Mouse (Mus musculus) left cerebral cortex, postnatal 10 days (tissue): Measurements from ENCODE around the gene Cnep1r1. TPM values are rescaled to one million over a fixed set of nuclear protein-coding genes. Genes with fewer than 3 reads are reported as not detected.

Experiments
- DNase-seq, 2 experiments: peaks; one replicate each; pipeline ENCODE4 v3.0.0; 2021 to 2022; ENCODE audit warnings: low spot score in 2 of 2, mixed read lengths in 1 of 2; ENCODE audit errors: extremely low spot score in 1 of 2
- intact Hi-C: fragments of 180-260 bp; cut with DNase I; formaldehyde crosslinking; loops from one replicate; pipeline ENCODE4 v1.15.1; 2025
- total RNA-seq, 2 experiments: library from RNA; stranded (reverse); gene quantifications; 2 replicates each; pipeline ENCODE4 v1.2.3; 2021

Gene Cnep1r1
- total RNA-seq = 10 to 100 TPM; 29.4 to 32.7 TPM

GRCm38 (mm10) chr8:88118456-88119036 is at the start of gene Cnep1r1:
Gene Cnep1r1, plus strand, starts transcription at chr8:88118769.
- DNase-seq = peak; percentile 93 to 98
- intact Hi-C loops = no loop called here

DNA sequence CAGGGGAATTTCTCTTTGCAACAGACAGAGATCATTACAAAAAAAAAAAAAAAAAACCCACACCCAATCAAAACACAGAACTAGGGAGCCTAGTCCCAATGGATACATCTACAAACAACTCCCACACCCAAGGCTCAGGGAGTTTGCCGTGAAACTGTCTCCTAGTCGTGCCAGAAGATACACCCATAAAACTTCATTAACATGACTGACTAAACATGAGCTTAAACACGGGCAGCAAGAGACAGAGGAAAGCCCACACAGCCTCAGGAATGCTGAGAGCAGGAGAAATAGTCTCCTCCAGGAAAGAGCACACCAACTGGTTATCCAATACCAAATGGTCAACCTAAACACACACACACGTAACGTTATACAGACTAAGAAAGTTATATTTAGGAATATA is 36.4 kb upstream of the Cnep1r1 start:
- intact Hi-C loops = no loop called here

GRCm38 (mm10) chr8:88088006-88088405 is 30.6 kb upstream of the Cnep1r1 start:
- no peak for DNase-seq
- intact Hi-C loops = no loop called here

More for the DNA sequence above, 36.4 kb upstream of the Cnep1r1 start:
- no peak for DNase-seq

- no peak for DNase-seq
- intact Hi-C loops = no loop called here
Observed at GRCm38 (mm10) chr8:88091661-88092060, 26.9 kb upstream of the Cnep1r1 start.

- DNase-seq = no peak
- intact Hi-C loops = no loop called here
Observed at GRCm38 (mm10) chr8:88093367-88093766, 25.2 kb upstream of the Cnep1r1 start.

DNA sequence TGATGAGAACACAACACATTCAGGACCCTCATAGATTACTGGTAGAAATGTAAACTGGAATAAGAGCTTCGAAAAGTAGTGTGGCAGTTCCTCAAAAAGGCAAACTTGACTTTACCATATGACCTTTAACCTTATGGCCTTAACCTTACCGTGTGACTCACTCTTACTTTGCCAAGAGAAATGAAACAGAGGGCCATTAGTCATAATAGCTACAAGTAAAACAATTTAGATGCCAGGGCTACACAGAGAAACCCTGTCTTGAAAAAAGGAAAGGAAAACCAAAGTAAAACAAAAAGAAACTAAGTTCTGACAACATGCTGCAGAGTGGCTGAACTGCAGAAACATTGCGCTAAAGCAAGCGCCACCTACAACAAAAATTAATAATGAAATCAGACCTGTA is 19.7 kb upstream of the Cnep1r1 start:
- no peak for DNase-seq
- intact Hi-C loops = no loop called here

DNA sequence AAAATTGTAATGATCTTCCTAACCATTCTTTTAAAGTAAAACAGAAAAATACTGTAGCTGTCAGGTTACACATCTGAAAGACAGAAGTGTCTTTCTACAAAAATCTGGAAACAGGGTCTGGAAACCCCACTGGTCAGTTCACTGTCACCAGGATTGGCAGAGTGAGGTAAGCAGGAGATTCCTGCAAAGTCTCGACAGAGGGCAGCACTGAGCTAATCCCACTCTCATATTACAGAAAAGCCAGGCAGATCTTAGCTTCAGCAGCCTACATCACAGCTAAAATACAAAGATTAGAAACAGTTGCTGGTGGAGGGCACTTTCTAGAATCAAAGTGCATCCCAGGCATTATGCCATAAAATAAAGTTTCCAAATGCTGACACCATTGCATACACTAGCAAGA is 19.0 kb upstream of the Cnep1r1 start:
- DNase-seq = peak in 1 of 2 experiments; percentile 47
- intact Hi-C loops = no loop called here

DNA sequence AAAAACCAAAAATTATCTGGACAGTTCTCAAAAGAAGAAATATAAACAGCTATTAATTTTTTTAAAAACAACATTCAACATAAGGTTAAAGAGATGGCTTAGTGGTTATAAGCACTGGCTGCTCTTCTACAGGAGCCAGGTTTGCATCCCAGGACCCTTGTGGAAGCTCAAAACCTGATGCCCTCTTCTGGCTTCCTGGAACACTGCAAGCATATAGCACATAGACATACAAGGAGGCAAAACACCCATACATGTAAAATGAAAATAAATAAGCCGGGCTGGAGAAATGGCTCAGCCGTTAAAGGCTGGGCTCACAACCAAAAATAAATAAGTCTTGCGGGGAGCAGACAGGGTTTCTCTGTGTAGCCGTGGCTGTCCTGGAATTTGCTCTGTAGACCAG is 9.3 kb upstream of the Cnep1r1 start:
- intact Hi-C loops = no loop called here
- no peak for DNase-seq

- intact Hi-C loops = no loop called here
- DNase-seq = no peak
Observed at GRCm38 (mm10) chr8:88119076-88119475, 507 bp downstream of the Cnep1r1 start.

- DNase-seq = no peak
- intact Hi-C loops = no loop called here
Observed at GRCm38 (mm10) chr8:88124850-88125249, 6.3 kb downstream of the Cnep1r1 start.

DNA sequence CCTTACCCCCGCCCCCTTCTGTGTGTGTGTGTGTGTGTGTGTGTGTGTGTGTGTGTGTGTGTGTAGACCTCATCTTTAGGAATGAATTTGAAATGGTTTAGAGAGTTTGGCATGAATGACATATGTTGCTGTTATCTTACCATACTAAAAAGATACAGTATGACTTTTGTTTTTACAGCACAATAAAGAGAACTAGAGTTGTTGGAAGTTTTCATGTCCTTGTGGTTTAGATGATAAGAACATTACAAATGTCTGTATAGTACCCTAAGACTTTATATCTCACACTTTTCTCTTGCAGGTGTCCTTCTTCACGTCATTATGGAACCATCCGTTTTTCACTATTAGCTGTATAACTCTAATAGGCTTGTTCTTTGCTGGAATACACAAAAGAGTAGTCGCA is 10.8 kb downstream of the Cnep1r1 start:
- no peak for DNase-seq
- intact Hi-C loops = no loop called here

DNA sequence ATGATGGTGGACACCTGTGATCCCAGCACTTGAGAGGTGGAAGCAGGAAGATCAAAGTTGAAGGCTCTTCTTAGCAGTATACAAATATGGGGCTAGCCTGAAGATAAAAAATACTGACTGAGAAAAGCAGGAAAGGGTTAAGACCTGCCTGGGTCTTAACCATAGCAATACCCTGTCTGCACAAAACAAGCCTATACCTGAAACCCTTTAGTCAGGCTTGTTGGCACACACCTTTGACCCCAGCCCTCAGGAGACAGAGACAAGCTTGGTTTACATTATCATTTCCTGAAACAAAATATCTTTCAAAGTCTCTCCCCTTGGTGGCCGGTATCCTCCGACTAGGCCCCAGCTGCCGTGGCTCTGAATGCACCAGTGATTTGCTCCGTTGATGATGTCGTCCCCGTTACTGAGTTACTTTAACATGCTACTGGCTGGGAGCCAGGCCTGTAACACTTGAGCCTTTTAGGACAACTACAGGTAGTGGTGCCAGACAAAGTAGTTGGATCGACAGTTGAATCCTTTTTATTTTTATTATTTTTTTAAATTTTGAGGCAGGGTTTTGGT is 12.3 kb downstream of the Cnep1r1 start:
- no peak for DNase-seq
- intact Hi-C loops = no loop called here

GRCm38 (mm10) chr8:88137748-88138484 is 19.3 kb downstream of the Cnep1r1 start, which contains the start of gene Heatr3:
Gene Heatr3, plus strand, starts transcription at chr8:88137855.
- intact Hi-C loops = no loop called here

GRCm38 (mm10) chr8:88139256-88139655 is 20.7 kb downstream of the Cnep1r1 start:
- DNase-seq = no peak
- intact Hi-C loops = no loop called here

More at GRCm38 (mm10) chr8:88137748-88138484, 19.3 kb downstream of the Cnep1r1 start, which contains the start of gene Heatr3:
- peak; percentile 93 to 97 for DNase-seq

- DNase-seq = no peak
- intact Hi-C loops = no loop called here
Observed at GRCm38 (mm10) chr8:88141629-88142028, 23.1 kb downstream of the Cnep1r1 start.

GRCm38 (mm10) chr8:88144041-88144440 is 25.5 kb downstream of the Cnep1r1 start:
- DNase-seq = no peak
- intact Hi-C loops = no loop called here

- no peak for DNase-seq
- intact Hi-C loops = loop anchor here (10.0 kb wide), 2 partner anchors 94 to 204 kb away; no protein-coding TSS in a partner anchor
Observed at GRCm38 (mm10) chr8:88150910-88151371, 32.4 kb downstream of the Cnep1r1 start.

- intact Hi-C loops = no loop called here
- DNase-seq = no peak
Observed at GRCm38 (mm10) chr8:88160237-88160995, 41.8 kb downstream of the Cnep1r1 start.

GRCm38 (mm10) chr8:88161439-88161838 is 42.9 kb downstream of the Cnep1r1 start:
- peak; percentile 32 to 58 for DNase-seq
- intact Hi-C loops = no loop called here
